Mouse (Mus musculus) liver, postnatal 0 days (tissue): ENCODE measurements around the gene Tyro3. TPM values are rescaled to one million over a fixed set of nuclear protein-coding genes. Genes with fewer than 3 reads are reported as not detected.

Source experiments
- ATAC-seq: fragments of 200-750 bp; cut with Nextera tagmentation; 2 replicates; pipeline ENCODE4 v1.8.0; 2017; ENCODE audit warnings: mild to moderate bottlenecking, moderate library complexity
- DNase-seq: peaks from one replicate; pipeline ENCODE4 v3.0.0-alpha.2; 2016
- H3K27ac ChIP-seq: fragments of 300-500 bp; sonication (generic); 2 replicates; pipeline ENCODE4 v1.5.1; 2014; ENCODE audit warnings: antibody characterized with exemption, moderate library complexity, mild to moderate bottlenecking, low read depth
- H3K27me3 ChIP-seq: fragments of 300-500 bp; sonication (generic); 2 replicates; pipeline ENCODE4 v1.6.1; 2014; ENCODE audit warnings: low read length, control low read depth, mixed read lengths; ENCODE audit not compliant: insufficient read depth
- H3K36me3 ChIP-seq: fragments of 300-500 bp; sonication (generic); replicated peaks from 2 replicates; pipeline ENCODE4 v1.6.1; 2014; ENCODE audit warnings: mild to moderate bottlenecking, control low read depth, low read length, moderate library complexity, mixed read lengths; ENCODE audit not compliant: insufficient read depth
- H3K4me1 ChIP-seq: fragments of 300-500 bp; sonication (generic); 2 replicates; pipeline ENCODE4 v1.6.1; 2014; ENCODE audit warnings: antibody characterized with exemption, mild to moderate bottlenecking, control low read depth; ENCODE audit not compliant: insufficient read depth
- H3K4me2 ChIP-seq: fragments of 300-500 bp; sonication (generic); 2 replicates; pipeline ENCODE4 v1.6.1; 2014; ENCODE audit warnings: low read depth, mild to moderate bottlenecking, low read length, moderate library complexity, mixed read lengths
- H3K4me3 ChIP-seq: fragments of 300-500 bp; sonication (generic); 2 replicates; pipeline ENCODE4 v1.5.1; 2014; ENCODE audit warnings: low read depth, low read length
- H3K9ac ChIP-seq: fragments of 300-500 bp; sonication (generic); replicated peaks from 2 replicates; pipeline ENCODE4 v1.6.1; 2014; ENCODE audit warnings: mild to moderate bottlenecking, moderate library complexity
- H3K9me3 ChIP-seq: fragments of 300-500 bp; sonication (generic); 2 replicates; pipeline ENCODE4 v1.6.1; 2016; ENCODE audit warnings: mild to moderate bottlenecking, control low read depth, low read length, mixed read lengths
- CTCF ChIP-seq: sonication (generic); IDR thresholded peaks from 2 replicates; pipeline ENCODE4 v1.5.1; 2016; ENCODE audit warnings: antibody characterized with exemption, low read depth
- EP300 ChIP-seq: IDR thresholded peaks from 2 replicates; pipeline ENCODE4 v1.6.1; 2016; ENCODE audit warnings: antibody characterized with exemption, low read depth, mild to moderate bottlenecking
- WGBS: fragments of 180-500 bp; shearing (Covaris S2); extraction: QIAGEN DNeasy Blood & Tissue Kit; methylation state at CpG from one replicate; pipeline ENCODE4 v1.1.7; 2014; ENCODE audit not compliant: insufficient replicate concordance; 5-methylcytosine and 5-hydroxymethylcytosine counted together
- polyA plus RNA-seq: library from polyadenylated mRNA; unstranded; fragments of >200 nt; fragmentation: Nextera tagmentation; extraction: Ambion mirVana; gene quantifications from 2 replicates; pipeline ENCODE4 v1.2.1, GENCODE M21; 2015

Tyro3 gene
- polyA plus RNA-seq, 1 experiment from 2014 or later = 0.26 TPM

DNA sequence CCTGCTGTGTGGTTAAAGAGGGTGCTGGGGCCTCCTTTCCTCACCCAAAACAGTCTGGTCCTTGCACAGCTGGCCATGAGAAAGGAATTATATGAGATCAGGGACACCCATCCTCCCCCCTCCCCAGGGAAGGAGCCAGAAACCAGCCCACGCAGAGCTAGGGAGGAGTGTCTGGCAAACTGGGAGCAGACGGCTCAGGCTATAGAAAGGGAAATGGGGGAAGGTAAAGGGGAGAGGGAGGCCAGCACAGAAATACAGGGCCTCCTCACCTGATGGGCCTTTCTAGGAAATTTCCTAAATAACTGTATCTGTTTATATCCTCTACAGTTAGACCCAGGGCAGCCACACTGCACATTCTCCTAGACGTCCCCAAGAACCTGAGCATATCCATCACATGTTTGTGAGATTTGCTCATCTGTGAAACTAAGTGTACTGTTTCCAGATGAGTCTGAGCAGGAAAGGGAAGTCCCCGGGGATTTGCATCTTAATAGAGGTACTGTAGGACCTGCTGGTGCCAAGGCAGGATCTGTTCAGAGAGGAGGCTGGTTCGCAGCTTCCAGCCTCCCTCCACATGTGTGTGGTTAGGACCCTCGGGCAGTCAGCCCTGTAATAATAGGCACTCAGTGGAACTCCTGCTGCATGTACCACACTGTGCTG lies 6.2 kb downstream of the Tyro3 start:
- H3K4me3 ChIP-seq = no peak overlapping the region
- no peak overlapping the region for H3K9ac ChIP-seq
- no peak for TF ChIP-seq CTCF
- no peak for TF ChIP-seq EP300
- H3K36me3 ChIP-seq = no peaks in the 10 kb centered on the region
- DNase-seq (no peak), ATAC-seq (no peak)
- H3K4me2 ChIP-seq = no peak overlapping the region
- H3K9me3 ChIP-seq = no peaks in the 10 kb centered on the region
- peaks cover 24% of the 10 kb centered on the region for H3K27me3 ChIP-seq
- H3K27ac ChIP-seq = no peak overlapping the region
- 68% methylated on average over 6 of the region's 6 CpGs for WGBS
- peaks cover 5% of the 10 kb centered on the region; the same call in 1 of the 2 replicates for H3K4me1 ChIP-seq

GRCm38 (mm10) chr2:119804275-119804628 lies 6.7 kb downstream of the Tyro3 start:
- no peak overlapping the region for H3K27ac ChIP-seq
- no peaks in the 10 kb centered on the region for H3K9me3 ChIP-seq
- no peak for TF ChIP-seq EP300
- ATAC-seq = no peak
- no peak overlapping the region for H3K4me3 ChIP-seq
- H3K4me1 ChIP-seq = peaks cover 5% of the 10 kb centered on the region; the same call in 1 of the 2 replicates
- no peak for DNase-seq
- H3K27me3 ChIP-seq = peaks cover 19% of the 10 kb centered on the region
- no peaks in the 10 kb centered on the region for H3K36me3 ChIP-seq
- no peak overlapping the region for H3K9ac ChIP-seq
- no peak overlapping the region for H3K4me2 ChIP-seq
- WGBS = 77% methylated on average over 5 of the region's 5 CpGs

DNA sequence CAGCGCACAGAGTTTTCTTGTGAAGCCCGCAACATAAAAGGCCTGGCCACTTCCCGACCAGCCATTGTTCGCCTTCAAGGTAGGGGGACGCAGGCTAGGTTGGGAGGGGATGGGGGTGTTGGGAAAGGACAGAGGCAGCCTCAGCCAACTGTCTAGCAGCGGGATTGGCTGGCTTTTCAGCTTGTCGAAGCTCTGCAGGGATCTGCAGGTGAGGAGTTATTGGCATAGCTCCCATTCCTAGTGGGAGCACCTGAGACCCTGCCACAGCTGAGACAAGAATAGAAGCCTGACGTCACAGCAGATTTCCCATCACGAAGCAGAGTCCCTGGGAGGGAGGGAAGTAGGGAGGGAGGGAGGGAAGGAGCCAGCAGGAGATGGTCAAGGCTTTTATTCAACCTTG lies 7.2 kb downstream of the Tyro3 start:
- WGBS = 75% methylated on average over 9 of the region's 9 CpGs
- H3K4me2 ChIP-seq = no peak overlapping the region

GRCm38 (mm10) chr2:119805536-119805935 lies 8.0 kb downstream of the Tyro3 start:
- Histone ChIP-seq H3K27ac (no peak overlapping the region), H3K9ac (no peak overlapping the region), H3K4me1 (no peaks in the 10 kb centered on the region; the same call in 1 of the 2 replicates), H3K36me3 (no peaks in the 10 kb centered on the region), H3K27me3 (peaks cover 7% of the 10 kb centered on the region), H3K4me3 (no peak overlapping the region), H3K9me3 (no peaks in the 10 kb centered on the region), H3K4me2 (no peak overlapping the region)
- 81% methylated on average over 8 of the region's 8 CpGs for WGBS
- no peak for ATAC-seq
- TF ChIP-seq EP300 (no peak), CTCF (no peak)
- no peak for DNase-seq

More for the DNA sequence above, 7.2 kb downstream of the Tyro3 start:
- Histone ChIP-seq H3K36me3 (no peaks in the 10 kb centered on the region), H3K4me3 (no peak overlapping the region), H3K9me3 (no peaks in the 10 kb centered on the region), H3K27ac (no peak overlapping the region), H3K9ac (no peak overlapping the region), H3K4me1 (peaks cover 4% of the 10 kb centered on the region; the same call in 1 of the 2 replicates), H3K27me3 (peaks cover 15% of the 10 kb centered on the region)
- DNase-seq (no peak), ATAC-seq (no peak)
- TF ChIP-seq CTCF (no peak), EP300 (no peak)

GRCm38 (mm10) chr2:119808438-119808837 lies 10.9 kb downstream of the Tyro3 start:
- H3K36me3 ChIP-seq = no peaks in the 10 kb centered on the region
- H3K9me3 ChIP-seq = no peaks in the 10 kb centered on the region
- no peaks in the 10 kb centered on the region; the same call in 1 of the 2 replicates for H3K27me3 ChIP-seq
- no peak for ATAC-seq
- no peak for DNase-seq
- no peak for TF ChIP-seq CTCF
- no peak for TF ChIP-seq EP300
- no peak overlapping the region for H3K9ac ChIP-seq
- 75% methylated on average over 4 of the region's 4 CpGs for WGBS
- no peaks in the 10 kb centered on the region; the same call in 1 of the 2 replicates for H3K4me1 ChIP-seq
- H3K4me3 ChIP-seq = no peak overlapping the region
- H3K27ac ChIP-seq = no peak overlapping the region
- H3K4me2 ChIP-seq = no peak overlapping the region

DNA sequence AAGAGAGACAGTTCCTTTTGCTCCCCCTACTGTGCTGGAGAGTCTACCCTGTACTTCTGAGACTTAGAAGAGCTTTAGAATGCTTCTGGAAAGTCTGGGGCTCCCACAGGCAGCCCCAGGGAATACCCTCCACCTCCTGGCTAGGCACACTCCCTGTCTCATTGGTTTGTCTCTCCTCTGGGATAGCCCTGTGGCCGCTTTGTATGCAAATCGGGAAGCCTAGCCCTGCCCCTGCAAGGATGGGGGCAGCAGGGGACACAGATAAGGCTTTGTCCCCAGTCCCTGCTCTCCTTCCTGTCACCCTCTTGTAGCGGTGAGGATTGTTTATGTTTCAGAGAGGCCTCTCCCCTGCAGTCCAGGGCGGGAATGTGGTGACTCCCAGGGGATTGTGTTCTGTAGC lies 11.3 kb downstream of the Tyro3 start:
- DNase-seq (no peak), ATAC-seq (no peak)
- Histone ChIP-seq H3K4me3 (no peak overlapping the region), H3K4me1 (no peaks in the 10 kb centered on the region; the same call in 1 of the 2 replicates), H3K27me3 (no peaks in the 10 kb centered on the region; the same call in 1 of the 2 replicates), H3K9ac (no peak overlapping the region), H3K9me3 (no peaks in the 10 kb centered on the region), H3K36me3 (no peaks in the 10 kb centered on the region), H3K4me2 (no peak overlapping the region), H3K27ac (no peak overlapping the region)
- 39% methylated on average over 4 of the region's 4 CpGs for WGBS
- TF ChIP-seq CTCF (no peak), EP300 (no peak)

DNA sequence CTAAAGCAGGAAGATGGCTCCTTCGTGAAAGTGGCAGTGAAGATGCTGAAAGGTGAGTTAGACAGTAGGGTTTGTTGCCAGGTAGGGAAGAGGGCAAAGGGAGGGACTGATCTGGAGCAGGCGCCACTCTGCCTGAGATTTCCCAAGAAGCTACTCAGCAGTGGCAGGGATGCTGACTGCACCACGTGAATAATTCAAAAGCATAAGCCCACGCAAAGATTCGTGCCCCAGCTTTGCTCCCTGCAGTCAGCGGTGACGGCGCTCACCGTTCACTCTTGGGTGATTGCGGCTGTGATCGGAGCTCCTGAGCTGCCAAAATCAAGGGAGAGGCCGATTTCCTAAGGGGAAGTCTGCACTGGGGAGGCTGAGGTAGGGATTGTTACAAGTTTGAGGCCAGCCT lies 13.4 kb downstream of the Tyro3 start:
- Histone ChIP-seq H3K9ac (no peak overlapping the region), H3K4me2 (no peak overlapping the region), H3K4me3 (no peak overlapping the region), H3K27me3 (no peaks in the 10 kb centered on the region), H3K9me3 (no peaks in the 10 kb centered on the region), H3K4me1 (no peaks in the 10 kb centered on the region; the same call in 1 of the 2 replicates), H3K36me3 (no peaks in the 10 kb centered on the region), H3K27ac (no peak overlapping the region)
- TF ChIP-seq EP300 (no peak), CTCF (no peak)
- 78% methylated on average over 12 of the region's 12 CpGs for WGBS
- no peak for ATAC-seq
- no peak for DNase-seq
